Mouse (Mus musculus): ENCODE measurements around the gene Msl1.

DNA sequence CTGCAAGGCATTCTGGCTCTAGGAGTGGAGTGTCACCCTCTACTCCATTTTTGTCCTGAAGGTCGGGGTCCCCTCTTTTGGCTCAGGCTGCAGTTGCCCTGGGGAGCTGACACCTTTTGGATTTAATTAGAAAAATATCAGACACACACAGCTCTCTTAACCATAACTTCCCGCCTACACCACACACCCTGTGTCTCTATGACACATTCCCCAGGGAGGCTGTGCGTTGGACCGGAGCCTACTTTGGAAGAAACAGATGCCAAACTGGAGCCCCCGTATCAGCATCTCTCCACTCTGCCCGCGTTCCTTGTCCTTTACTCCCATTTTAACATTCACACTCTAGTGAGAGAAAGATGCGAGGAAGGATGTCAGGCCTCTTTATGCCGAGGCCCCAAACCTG lies 43.2 kb downstream of the Msl1 start:
- TF ChIP-seq CTCF (IDR thresholded peaks at IDR 0.05; ENCODE audit: insufficient read depth, low read length) (no peak), POLR2A (IDR thresholded peaks at IDR 0.05; ENCODE audit: borderline replicate concordance, extremely low read depth, low read depth, low read length) (no peak)
